Mouse (Mus musculus): ENCODE measurements around the gene Gdpd4.

The Gdpd4 gene

GRCm38 (mm10) chr7:98084541-98085293 lies 165.0 kb downstream of the Gdpd4 start:
- no peak for ATAC-seq (ENCODE audit: low TSS enrichment)

- no peak for ATAC-seq (ENCODE audit: low TSS enrichment)
These were observed 165.6 kb downstream of the Gdpd4 start for GRCm38 (mm10) chr7:98085314-98085713.

GRCm38 (mm10) chr7:98086346-98086745 lies 166.6 kb downstream of the Gdpd4 start:
- ATAC-seq (ENCODE audit: low TSS enrichment) = peak; percentile 59; the same call in 1 of the 2 replicates

GRCm38 (mm10) chr7:98095852-98096251 lies 176.1 kb downstream of the Gdpd4 start:
- ATAC-seq (ENCODE audit: low TSS enrichment) = no peak

- no peak for ATAC-seq (ENCODE audit: low TSS enrichment)
These were observed 177.8 kb downstream of the Gdpd4 start for GRCm38 (mm10) chr7:98097557-98097956.

All from frontal cortex, adult (tissue).